Mouse (Mus musculus): ENCODE data around the gene Frmpd4.

DNA sequence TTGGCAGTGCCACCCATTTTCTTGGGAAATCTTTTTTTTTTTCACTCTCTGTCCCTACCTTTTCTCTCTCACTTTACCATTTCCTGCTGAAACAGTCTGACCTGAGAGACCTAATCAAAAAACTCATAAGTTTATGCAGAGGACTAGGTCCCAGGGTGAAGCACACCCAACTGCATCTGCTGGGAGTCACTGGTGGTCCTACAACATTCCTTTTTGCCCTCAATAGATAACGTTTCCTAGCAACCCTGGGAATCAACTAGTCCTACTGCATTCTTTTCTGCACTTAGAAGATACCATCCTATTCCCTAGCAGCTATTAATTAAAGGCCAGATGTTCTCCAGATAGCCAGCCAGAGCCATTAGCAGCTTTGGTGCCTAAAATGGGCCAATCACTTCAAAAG is 71.8 kb downstream of the Frmpd4 start:
- TF ChIP-seq USF1 (IDR thresholded peaks at IDR 0.05; ENCODE audit: low read depth, low read length) (no peak), POLR2A (IDR thresholded peaks at IDR 0.05; ENCODE audit: low read depth, low read length) (no peak)
